Mouse (Mus musculus) left cerebral cortex, adult 2 months (tissue): ENCODE data around the gene Zfp319. TPM values are rescaled to one million over a fixed set of nuclear protein-coding genes. Genes with fewer than 3 reads are reported as not detected.
A peak's percentile ranks its signal among the peaks of the same experiment; 100 is the strongest.

Experiments used
- DNase-seq, 2 experiments: peaks; one replicate each; pipeline ENCODE4 v3.0.0; 2021 to 2022; ENCODE audit warnings: low spot score in 2 of 2, mixed read lengths in 1 of 2; ENCODE audit errors: extremely low spot score in 1 of 2
- H3K27ac ChIP-seq: fragments of 200-600 bp; 2 replicates; pipeline ENCODE4 v1.8.1; 2022
- H3K4me3 ChIP-seq: fragments of 200-600 bp; 2 replicates; pipeline ENCODE4 v1.8.1; 2022
- CTCF ChIP-seq: fragments of 200-600 bp; IDR thresholded peaks from 2 replicates; pipeline ENCODE4 v1.8.1; 2022; ENCODE audit warnings: antibody characterized with exemption, mild to moderate bottlenecking, moderate library complexity
- intact Hi-C: fragments of 180-260 bp; cut with DNase I; formaldehyde crosslinking; loops from one replicate; pipeline ENCODE4 v1.15.1; 2025
- total RNA-seq, 2 experiments: library from RNA; stranded (reverse); gene quantifications; 2 replicates each; pipeline ENCODE4 v1.2.3; 2021

Zfp319 gene
- total RNA-seq, 2 experiments from 2014 or later, result 16.6 to 17.7 TPM

- intact Hi-C loops, result loop anchor here (10.0 kb wide), 1 partner anchor 228 kb away; no protein-coding TSS in a partner anchor
- TF ChIP-seq CTCF, result no peak
Observed at GRCm38 (mm10) chr8:95323201-95323600, 8.5 kb downstream of the Zfp319 start.

GRCm38 (mm10) chr8:95320224-95321139, 11.3 kb downstream of the Zfp319 start:
- Histone ChIP-seq H3K4me3 (peak overlapping the region; percentile 36), H3K27ac (no peak overlapping the region)
- intact Hi-C loops, result loop anchor here (10.0 kb wide), 1 partner anchor 226 kb away; no protein-coding TSS in a partner anchor
- TF ChIP-seq CTCF, result peak; percentile 34
- DNase-seq, result no peak

More at GRCm38 (mm10) chr8:95323201-95323600, 8.5 kb downstream of the Zfp319 start:
- Histone ChIP-seq H3K27ac (no peak overlapping the region), H3K4me3 (no peak overlapping the region)
- no peak for DNase-seq

- intact Hi-C loops, result no loop called here
- DNase-seq, result no peak
- Histone ChIP-seq H3K4me3 (no peak overlapping the region), H3K27ac (no peak overlapping the region)
- TF ChIP-seq CTCF, result no peak
Observed at GRCm38 (mm10) chr8:95315350-95315749, 16.4 kb downstream of the Zfp319 start.

- no peak for DNase-seq
- no peak; the same call in 1 of the 2 replicates for TF ChIP-seq CTCF
- intact Hi-C loops, result no loop called here
- no peak overlapping the region for H3K27ac ChIP-seq
- no peak overlapping the region for H3K4me3 ChIP-seq
Observed at GRCm38 (mm10) chr8:95314707-95315106, 17.0 kb downstream of the Zfp319 start.

GRCm38 (mm10) chr8:95313857-95314256, 17.9 kb downstream of the Zfp319 start:
- intact Hi-C loops, result no loop called here
- Histone ChIP-seq H3K27ac (no peak overlapping the region), H3K4me3 (no peak overlapping the region)
- TF ChIP-seq CTCF, result no peak
- no peak for DNase-seq

- no peak for DNase-seq
- intact Hi-C loops, result no loop called here
- TF ChIP-seq CTCF, result peak; percentile 31
- Histone ChIP-seq H3K4me3 (no peak overlapping the region), H3K27ac (no peak overlapping the region)
Observed at GRCm38 (mm10) chr8:95312836-95313235, 18.9 kb downstream of the Zfp319 start.

- no peak for DNase-seq
- TF ChIP-seq CTCF, result no peak
- intact Hi-C loops, result no loop called here
- H3K27ac ChIP-seq, result no peak within 1 kb of the TSS
- no peak within 1 kb of the TSS for H3K4me3 ChIP-seq
Observed at GRCm38 (mm10) chr8:95310342-95310970, 21.3 kb downstream of the Zfp319 start, which contains the start of gene Tepp. Gene Tepp (plus strand): TSS chr8:95310566.

GRCm38 (mm10) chr8:95306431-95306830, 25.3 kb downstream of the Zfp319 start, which contains the start of gene Cngb1:
Gene Cngb1 (minus strand): TSS chr8:95306585.
- no peak for TF ChIP-seq CTCF

GRCm38 (mm10) chr8:95305526-95305925, 26.2 kb downstream of the Zfp319 start:
- intact Hi-C loops, result no loop called here
- Histone ChIP-seq H3K27ac (no peak overlapping the region), H3K4me3 (no peak overlapping the region)
- no peak for TF ChIP-seq CTCF
- DNase-seq, result no peak

More at GRCm38 (mm10) chr8:95306431-95306830, 25.3 kb downstream of the Zfp319 start, which contains the start of gene Cngb1:
- no peak for DNase-seq
- no peak within 1 kb of the TSS for H3K27ac ChIP-seq
- H3K4me3 ChIP-seq, result no peak within 1 kb of the TSS
- intact Hi-C loops, result no loop called here

- intact Hi-C loops, result loop anchor here (2.0 kb wide), 1 partner anchor 48 kb away; no protein-coding TSS in a partner anchor
- Histone ChIP-seq H3K27ac (no peak overlapping the region), H3K4me3 (no peak overlapping the region)
- TF ChIP-seq CTCF, result peak; percentile 71
- no peak for DNase-seq
Observed at GRCm38 (mm10) chr8:95302410-95302809, 29.3 kb downstream of the Zfp319 start.

GRCm38 (mm10) chr8:95293891-95294290, 37.9 kb downstream of the Zfp319 start:
- no peak for TF ChIP-seq CTCF
- Histone ChIP-seq H3K4me3 (no peak overlapping the region; the same call in 1 of the 2 replicates), H3K27ac (no peak overlapping the region)
- no peak for DNase-seq
- intact Hi-C loops, result no loop called here

- TF ChIP-seq CTCF, result no peak
- no peak for DNase-seq
- no peak overlapping the region for H3K27ac ChIP-seq
- intact Hi-C loops, result no loop called here
- H3K4me3 ChIP-seq, result no peak overlapping the region
Observed at GRCm38 (mm10) chr8:95293172-95293571, 38.6 kb downstream of the Zfp319 start.
